11 mouse cellular contexts compared by ENCODE assay signal in the genomic region with DNA sequence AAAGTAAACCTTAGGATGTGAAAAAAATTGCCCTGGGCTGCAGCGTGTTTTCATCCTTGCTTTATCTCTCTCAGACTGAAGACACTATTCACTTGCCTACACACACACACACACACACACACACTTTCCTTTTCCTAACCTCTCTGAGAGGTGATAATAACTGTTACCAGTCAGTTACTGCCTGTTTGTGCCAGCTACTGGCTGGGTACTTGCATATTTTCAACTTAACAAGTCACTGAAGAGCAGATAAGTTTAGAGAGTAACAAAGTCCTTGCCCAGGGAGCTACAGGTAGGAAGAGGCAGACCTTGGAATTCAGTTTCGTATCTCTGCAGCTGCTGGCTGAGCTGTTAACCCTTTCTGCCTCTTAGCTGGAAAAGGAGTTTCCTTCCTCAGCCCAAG. TPM values are rescaled to one million over a fixed set of nuclear protein-coding genes. Genes with fewer than 3 reads are reported as not detected.
DNase-seq lines count a peak whose midpoint lies in the region; ATAC-seq lines count a peak whose summit lies in the region.
"Had no signal": no experiment of that assay in that cellular context is flagged by ENCODE, and none has a peak within 500 bp of the region (broad histone marks: within the 10 kb centered on the region; RNA-seq: fewer than 3 reads in every experiment).

No protein-coding gene starts in this region.

- no peaks in the 10 kb centered on the region for H3K27me3 ChIP-seq in heart, embryonic 11.5 days (ENCODE audit: control insufficient read depth, insufficient read depth, low read length)
- H3K27me3 ChIP-seq in midbrain, embryonic 13.5 days: no peaks in the 10 kb centered on the region
- H3K27me3 ChIP-seq in midbrain, embryonic 11.5 days (ENCODE audit: control insufficient read depth, insufficient read depth, low read length): no peaks in the 10 kb centered on the region
- no peaks in the 10 kb centered on the region for H3K27me3 ChIP-seq in liver, embryonic 12.5 days (replicated peaks)

- H3K4me2 ChIP-seq in heart, embryonic 11.5 days: peak overlapping the region; percentile 81
- peak overlapping the region; percentile 11 for H3K4me2 ChIP-seq in midbrain, embryonic 13.5 days (replicated peaks)
- H3K4me2 ChIP-seq in midbrain, embryonic 11.5 days: no peak overlapping the region
- peak overlapping the region; percentile 16; the same call in 1 of the 2 replicates for H3K4me2 ChIP-seq in liver, embryonic 12.5 days

- 4% methylated on average over 2 of the region's 2 CpGs for WGBS in heart, embryonic 11.5 days (ENCODE audit: insufficient replicate concordance)
- WGBS in midbrain, embryonic 13.5 days: 37% methylated on average over 2 of the region's 2 CpGs
- 60% methylated on average over 2 of the region's 2 CpGs for WGBS in midbrain, embryonic 11.5 days
- WGBS in liver, embryonic 12.5 days (ENCODE audit: insufficient replicate concordance): 17% methylated on average over 2 of the region's 2 CpGs

- peak overlapping the region; percentile 87 for H3K4me3 ChIP-seq in heart, embryonic 11.5 days (ENCODE audit: low read depth, low read length)
- H3K4me3 ChIP-seq in midbrain, embryonic 13.5 days (replicated peaks): no peak overlapping the region
- no peak overlapping the region for H3K4me3 ChIP-seq in midbrain, embryonic 11.5 days (ENCODE audit: low read depth, low read length)
- no peak overlapping the region for H3K4me3 ChIP-seq in liver, embryonic 12.5 days
- H3K4me3 ChIP-seq: erythroblast, embryonic 14.5 days had no signal

- H3K27ac ChIP-seq in heart, embryonic 11.5 days (ENCODE audit: low read depth, low read length): peak overlapping the region; percentile 73
- H3K27ac ChIP-seq in midbrain, embryonic 13.5 days: no peak overlapping the region
- H3K27ac ChIP-seq in midbrain, embryonic 11.5 days (ENCODE audit: low read depth, low read length): no peak overlapping the region
- H3K27ac ChIP-seq in liver, embryonic 12.5 days: no peak overlapping the region

- peaks cover 42% of the 10 kb centered on the region for H3K4me1 ChIP-seq in heart, embryonic 11.5 days (ENCODE audit: control insufficient read depth, insufficient read depth, low read length)
- peaks cover 36% of the 10 kb centered on the region for H3K4me1 ChIP-seq in midbrain, embryonic 13.5 days (replicated peaks)
- H3K4me1 ChIP-seq in midbrain, embryonic 11.5 days (ENCODE audit: control insufficient read depth, insufficient read depth, low read length): peaks cover 7% of the 10 kb centered on the region
- peaks cover 51% of the 10 kb centered on the region for H3K4me1 ChIP-seq in liver, embryonic 12.5 days

- no peak for DNase-seq in heart, adult 11 months
- no peak for DNase-seq in midbrain, embryonic 11.5 days (ENCODE audit: low spot score, missing footprints)
- DNase-seq in yolk sac, embryonic 10.5 days (ENCODE audit: low spot score): peak; percentile 50
- DNase-seq in retina, embryonic 14.5 days (ENCODE audit: low spot score): no peak
- DNase-seq: cerebellum, adult 11-12 months; retina, postnatal 1 day had no signal

- no peaks in the 10 kb centered on the region for H3K36me3 ChIP-seq in heart, embryonic 11.5 days (ENCODE audit: control insufficient read depth, insufficient read depth, low read length)
- H3K36me3 ChIP-seq in midbrain, embryonic 13.5 days: 0 out of 2 replicates have a peak, but pooled peaks cover under 1% of the 10 kb centered on the region
- H3K36me3 ChIP-seq in midbrain, embryonic 11.5 days (ENCODE audit: control insufficient read depth, insufficient read depth, low read length): no peaks in the 10 kb centered on the region
- H3K36me3 ChIP-seq in liver, embryonic 12.5 days: no peaks in the 10 kb centered on the region

- ATAC-seq in heart, embryonic 11.5 days (replicated peaks; ENCODE audit: insufficient number of reproducible peaks, low FRiP score, low TSS enrichment): no peak
- no peak for ATAC-seq in midbrain, embryonic 13.5 days
- ATAC-seq in midbrain, embryonic 11.5 days (ENCODE audit: low FRiP score): no peak
- no peak for ATAC-seq in liver, embryonic 12.5 days
- no peak for ATAC-seq in activated CD4-positive, CD25-positive, alpha-beta regulatory T cell, adult 4 months

- H3K9me3 ChIP-seq in heart, embryonic 11.5 days (replicated peaks; ENCODE audit: control insufficient read depth, low read length): no peaks in the 10 kb centered on the region
- H3K9me3 ChIP-seq in midbrain, embryonic 13.5 days: no peaks in the 10 kb centered on the region
- H3K9me3 ChIP-seq in midbrain, embryonic 11.5 days (ENCODE audit: control insufficient read depth, low read length): no peaks in the 10 kb centered on the region
- H3K9me3 ChIP-seq in liver, embryonic 12.5 days (replicated peaks): no peaks in the 10 kb centered on the region

- peak overlapping the region; percentile 62 for H3K9ac ChIP-seq in heart, embryonic 11.5 days (ENCODE audit: low read depth, low read length)
- no peak overlapping the region for H3K9ac ChIP-seq in midbrain, embryonic 13.5 days (replicated peaks)
- H3K9ac ChIP-seq in midbrain, embryonic 11.5 days (ENCODE audit: low read length): no peak overlapping the region
- no peak overlapping the region; the same call in 1 of the 2 replicates for H3K9ac ChIP-seq in liver, embryonic 12.5 days

RNA-seq across cellular contexts. Expression of gene Mmd, which starts 2.7 kb away (rescaled TPM):
- 76.1 and 93.0 TPM in 2 replicates for polyA plus RNA-seq in heart, embryonic 11.5 days (2014; fragmentation: Nextera tagmentation; extraction: Ambion mirVana)
- polyA plus RNA-seq in midbrain, embryonic 13.5 days (2015; fragmentation: Nextera tagmentation; extraction: Ambion mirVana): 88.3 and 92.5 TPM in 2 replicates
- 48.1 and 51.9 TPM in 2 replicates for polyA plus RNA-seq in midbrain, embryonic 11.5 days (2014; fragmentation: Nextera tagmentation; extraction: Ambion mirVana)
- polyA plus RNA-seq in liver, embryonic 12.5 days (2016; fragmentation: Nextera tagmentation; extraction: Ambion mirVana): 10.6 and 12.0 TPM in 2 replicates
- 10 to 100 TPM; 20.3 to 23.2 TPM for polyA plus RNA-seq in activated CD4-positive, CD25-positive, alpha-beta regulatory T cell, adult 4 months (2017; shearing (Covaris generic))
